Mouse (Mus musculus) lung, postnatal 0 days (tissue): ENCODE measurements around the gene Golga7b.

Experiments
- CTCF ChIP-seq: IDR thresholded peaks from 2 replicates; pipeline ENCODE4 v1.5.1; 2016; ENCODE audit warnings: antibody characterized with exemption, mild to moderate bottlenecking
- EP300 ChIP-seq: IDR thresholded peaks from 2 replicates; pipeline ENCODE4 v1.6.1; 2016; ENCODE audit warnings: antibody characterized with exemption, mild to moderate bottlenecking, control low read depth

- TF ChIP-seq EP300 (no peak), CTCF (no peak)
Observed at GRCm38 (mm10) chr19:42230986-42231385, 16.4 kb upstream of the Golga7b start.
